Mouse (Mus musculus): ENCODE measurements around the gene Pym1.

DNA sequence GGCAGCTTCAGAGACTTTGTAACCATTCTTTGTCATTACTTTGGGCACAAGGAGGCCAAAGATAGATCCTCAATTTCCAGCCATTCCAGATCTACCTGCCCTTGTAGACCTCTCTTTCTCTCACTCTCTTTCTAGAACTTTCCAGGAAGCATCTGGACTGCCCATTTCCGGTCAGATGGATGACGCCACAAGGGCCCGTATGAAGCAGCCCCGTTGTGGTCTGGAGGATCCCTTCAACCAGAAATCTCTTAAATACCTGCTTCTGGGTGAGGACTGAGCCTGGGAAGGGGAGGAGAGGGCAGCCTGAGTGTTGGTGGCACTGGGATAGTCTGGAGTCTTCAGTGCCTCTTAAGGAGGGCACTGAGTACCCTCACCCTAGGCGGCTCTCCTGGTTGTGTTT, 46.7 kb downstream of the Pym1 start:
- TF ChIP-seq POLR2A (IDR thresholded peaks at IDR 0.05; ENCODE audit: low read depth, low read length) (no peak), CTCF (IDR thresholded peaks at IDR 0.05; ENCODE audit: borderline replicate concordance, insufficient read depth, low read length) (no peak)

Measured in embryonic fibroblast, embryonic 13.5 days (primary cell).